ENCODE assay signal across 7 mouse cellular contexts in the genomic region with DNA sequence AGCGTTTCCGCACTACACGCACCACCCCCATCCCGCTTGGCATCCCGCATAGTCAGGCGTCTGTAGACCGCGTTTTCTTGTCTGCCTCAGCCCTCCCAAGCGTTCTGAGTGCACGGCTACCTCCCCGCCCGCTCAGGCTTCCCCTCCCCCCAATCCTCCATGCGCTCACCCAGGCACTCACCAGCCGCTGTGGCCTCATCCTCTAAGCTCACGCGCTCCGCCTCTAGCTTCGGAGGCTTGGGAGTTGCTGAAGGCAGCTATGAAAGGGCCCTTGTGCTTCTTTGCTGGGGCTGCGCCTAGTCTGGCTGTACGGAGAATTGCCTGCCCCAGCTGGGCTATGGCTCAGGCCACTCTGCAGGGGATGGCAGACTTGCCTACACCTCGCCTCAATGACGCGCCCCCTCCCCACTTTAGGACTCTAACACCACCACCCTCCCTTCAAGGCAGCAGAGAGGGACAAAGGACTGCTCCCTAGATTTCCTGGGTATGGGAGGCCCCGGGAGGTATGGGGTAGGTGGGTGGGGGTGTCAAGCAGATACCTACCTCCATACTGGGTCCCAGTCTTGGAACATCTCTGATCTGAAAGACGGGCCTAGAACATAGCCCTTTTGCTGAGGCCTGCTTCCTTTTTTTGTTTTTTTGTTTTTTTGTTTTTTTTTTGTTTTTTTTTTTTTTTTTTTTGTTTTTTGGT. TPM values are rescaled to one million over a fixed set of nuclear protein-coding genes. Genes with fewer than 3 reads are reported as not detected.
A peak's percentile ranks its signal among the peaks of the same experiment; 100 is the strongest.
DNase-seq lines count a peak whose midpoint lies in the region; ATAC-seq and TF ChIP-seq lines count a peak whose summit lies in the region.

No protein-coding gene starts in this region.

- no peak for TF ChIP-seq POLR2A in cerebellum, adult 2 months (IDR thresholded peaks at IDR 0.05; ENCODE audit: borderline replicate concordance, insufficient read depth, low read length)

- peak overlapping the region; percentile 57 for H3K9ac ChIP-seq in forebrain, embryonic 16.5 days (replicated peaks; ENCODE audit: low read depth, low read length)
- peak overlapping the region; percentile 37; the same call in 1 of the 2 replicates for H3K9ac ChIP-seq in intestine, embryonic 15.5 days
- peak overlapping the region; percentile 64 for H3K9ac ChIP-seq in midbrain, embryonic 11.5 days (ENCODE audit: low read length)

- H3K36me3 ChIP-seq in forebrain, embryonic 16.5 days (ENCODE audit: control insufficient read depth, insufficient read depth), result no peaks in the 10 kb centered on the region
- H3K36me3 ChIP-seq in intestine, embryonic 15.5 days, result peaks cover 4% of the 10 kb centered on the region; the same call in 1 of the 2 replicates
- H3K36me3 ChIP-seq in midbrain, embryonic 11.5 days (ENCODE audit: control insufficient read depth, insufficient read depth, low read length), result 0 out of 2 replicates have a peak, but pooled peaks cover 2% of the 10 kb centered on the region

- H3K27me3 ChIP-seq in cerebellum, adult 2 months (ENCODE audit: control insufficient read depth, insufficient read depth, low read length), result no peaks in the 10 kb centered on the region
- no peaks in the 10 kb centered on the region for H3K27me3 ChIP-seq in forebrain, embryonic 16.5 days (replicated peaks; ENCODE audit: control insufficient read depth, insufficient read depth, low read length)
- no peaks in the 10 kb centered on the region for H3K27me3 ChIP-seq in intestine, embryonic 15.5 days (replicated peaks)
- H3K27me3 ChIP-seq in midbrain, embryonic 11.5 days (ENCODE audit: control insufficient read depth, insufficient read depth, low read length), result no peaks in the 10 kb centered on the region

- peak; percentile 92 for ATAC-seq in forebrain, embryonic 16.5 days
- ATAC-seq in intestine, embryonic 15.5 days, result peak; percentile 76
- ATAC-seq in midbrain, embryonic 11.5 days (ENCODE audit: low FRiP score), result peak; percentile 92

- 4% methylated on average over 25 of the region's 25 CpGs for WGBS in cerebellum, adult 2 months
- 2% methylated on average over 25 of the region's 25 CpGs for WGBS in forebrain, embryonic 16.5 days
- 5% methylated on average over 25 of the region's 25 CpGs for WGBS in intestine, embryonic 15.5 days
- WGBS in midbrain, embryonic 11.5 days, result 3% methylated on average over 25 of the region's 25 CpGs

- TF ChIP-seq CTCF in cerebellum, adult 2 months (IDR thresholded peaks at IDR 0.05; ENCODE audit: borderline replicate concordance, insufficient read depth, low read depth, low read length), result no peak; the same call in 1 of the 2 replicates

- peak overlapping the region; percentile 59 for H3K4me2 ChIP-seq in forebrain, embryonic 16.5 days (ENCODE audit: low read length)
- H3K4me2 ChIP-seq in intestine, embryonic 15.5 days (replicated peaks), result peak overlapping the region; percentile 70
- peak overlapping the region; percentile 51 for H3K4me2 ChIP-seq in midbrain, embryonic 11.5 days

- peak overlapping the region; percentile 57 for H3K4me3 ChIP-seq in cerebellum, adult 2 months (replicated peaks; ENCODE audit: insufficient read depth, low read depth, low read length)
- H3K4me3 ChIP-seq in forebrain, embryonic 16.5 days (replicated peaks; ENCODE audit: low read length), result peak overlapping the region; percentile 37
- peak overlapping the region; percentile 29 for H3K4me3 ChIP-seq in intestine, embryonic 15.5 days (replicated peaks)
- H3K4me3 ChIP-seq in midbrain, embryonic 11.5 days (ENCODE audit: low read depth, low read length), result peak overlapping the region; percentile 31

- peak overlapping the region; percentile 62 for H3K27ac ChIP-seq in cerebellum, adult 2 months (ENCODE audit: insufficient read depth, low read length)
- peak overlapping the region; percentile 85 for H3K27ac ChIP-seq in forebrain, embryonic 16.5 days (ENCODE audit: low read length)
- H3K27ac ChIP-seq in intestine, embryonic 15.5 days, result peak overlapping the region; percentile 39
- peak overlapping the region; percentile 74 for H3K27ac ChIP-seq in midbrain, embryonic 11.5 days (ENCODE audit: low read depth, low read length)

- peaks cover 14% of the 10 kb centered on the region for H3K4me1 ChIP-seq in cerebellum, adult 2 months (ENCODE audit: control insufficient read depth, insufficient read depth, low read length)
- peaks cover 12% of the 10 kb centered on the region for H3K4me1 ChIP-seq in forebrain, embryonic 16.5 days (replicated peaks; ENCODE audit: control insufficient read depth, insufficient read depth, low read length)
- H3K4me1 ChIP-seq in intestine, embryonic 15.5 days (replicated peaks), result peaks cover 18% of the 10 kb centered on the region; the same call in 1 of the 2 replicates
- peaks cover 3% of the 10 kb centered on the region for H3K4me1 ChIP-seq in midbrain, embryonic 11.5 days (ENCODE audit: control insufficient read depth, insufficient read depth, low read length)

- peak; percentile 77 for DNase-seq in adrenal gland, postnatal 14 days
- peak; percentile 69 to 73 for DNase-seq in cerebellum, adult 2 months
- DNase-seq in left cerebral cortex, postnatal 14 days (ENCODE audit: low spot score in 2 of 2), result peak; percentile 83 to 93
- peak; percentile 97 for DNase-seq in midbrain, embryonic 11.5 days (ENCODE audit: low spot score, missing footprints)
- DNase-seq in yolk sac, embryonic 10.5 days (ENCODE audit: low spot score), result peak; percentile 74

- H3K9me3 ChIP-seq in forebrain, embryonic 16.5 days (ENCODE audit: control insufficient read depth, low read length), result no peaks in the 10 kb centered on the region
- H3K9me3 ChIP-seq in intestine, embryonic 15.5 days, result no peaks in the 10 kb centered on the region
- H3K9me3 ChIP-seq in midbrain, embryonic 11.5 days (ENCODE audit: control insufficient read depth, low read length), result no peaks in the 10 kb centered on the region

- intact Hi-C loops in left cerebral cortex, postnatal 14 days (cut with DNase I), result loop anchor here (1.0 to 5.0 kb wide), 2 partner anchors 8 to 50 kb away; a partner anchor contains a TSS

RNA-seq across cellular contexts. Expression of a gene that starts 2.4 kb away (rescaled TPM):
- total RNA-seq in adrenal gland, postnatal 14 days (2021), result 0.98 and 16.7 TPM in 2 replicates
- polyA plus RNA-seq in cerebellum, adult 2 months (2012; rRNA removed), result 1.7 and 1.9 TPM in 2 replicates
- polyA plus RNA-seq in forebrain, embryonic 16.5 days (2015; fragmentation: Nextera tagmentation; extraction: Ambion mirVana), result 2.3 and 2.4 TPM in 2 replicates
- 3.6 and 4.9 TPM in 2 replicates for polyA plus RNA-seq in intestine, embryonic 15.5 days (2015; fragmentation: Nextera tagmentation; extraction: Ambion mirVana)
- 1 to 10 TPM; 1.3 to 2.6 TPM for total RNA-seq in left cerebral cortex, postnatal 14 days (2021)
- 0.69 and 0.81 TPM in 2 replicates for polyA plus RNA-seq in midbrain, embryonic 11.5 days (2014; fragmentation: Nextera tagmentation; extraction: Ambion mirVana)

RNA-seq across cellular contexts. Expression of a gene that starts 8.3 kb away (rescaled TPM):
- total RNA-seq in adrenal gland, postnatal 14 days (2021), result 15.2 and 24.1 TPM in 2 replicates
- polyA plus RNA-seq in cerebellum, adult 2 months (2012; rRNA removed), result 89.1 and 91.8 TPM in 2 replicates
- 26.5 and 31.9 TPM in 2 replicates for polyA plus RNA-seq in forebrain, embryonic 16.5 days (2015; fragmentation: Nextera tagmentation; extraction: Ambion mirVana)
- polyA plus RNA-seq in intestine, embryonic 15.5 days (2015; fragmentation: Nextera tagmentation; extraction: Ambion mirVana), result 11.1 and 11.2 TPM in 2 replicates
- 10 to 100 TPM; 51.4 to 53.5 TPM for total RNA-seq in left cerebral cortex, postnatal 14 days (2021)
- polyA plus RNA-seq in midbrain, embryonic 11.5 days (2014; fragmentation: Nextera tagmentation; extraction: Ambion mirVana), result 8.6 TPM in 2 replicates

RNA-seq across cellular contexts. Expression of a gene that starts 14.4 kb away (rescaled TPM):
- 39.0 and 44.7 TPM in 2 replicates for total RNA-seq in adrenal gland, postnatal 14 days (2021)
- 30.6 and 35.8 TPM in 2 replicates for polyA plus RNA-seq in cerebellum, adult 2 months (2012; rRNA removed)
- 5.8 and 7.0 TPM in 2 replicates for polyA plus RNA-seq in forebrain, embryonic 16.5 days (2015; fragmentation: Nextera tagmentation; extraction: Ambion mirVana)
- polyA plus RNA-seq in intestine, embryonic 15.5 days (2015; fragmentation: Nextera tagmentation; extraction: Ambion mirVana), result 21.8 and 26.3 TPM in 2 replicates
- total RNA-seq in left cerebral cortex, postnatal 14 days (2021), result 10 to 100 TPM; 14.4 to 20.7 TPM
- 11.9 and 15.0 TPM in 2 replicates for polyA plus RNA-seq in midbrain, embryonic 11.5 days (2014; fragmentation: Nextera tagmentation; extraction: Ambion mirVana)

RNA-seq across cellular contexts. Expression of a gene that starts 17.6 kb away (rescaled TPM):
- total RNA-seq in adrenal gland, postnatal 14 days (2021), result 12.6 and 13.7 TPM in 2 replicates
- 29.0 and 37.8 TPM in 2 replicates for polyA plus RNA-seq in cerebellum, adult 2 months (2012; rRNA removed)
- 9.6 and 13.2 TPM in 2 replicates for polyA plus RNA-seq in forebrain, embryonic 16.5 days (2015; fragmentation: Nextera tagmentation; extraction: Ambion mirVana)
- 12.0 and 12.8 TPM in 2 replicates for polyA plus RNA-seq in intestine, embryonic 15.5 days (2015; fragmentation: Nextera tagmentation; extraction: Ambion mirVana)
- total RNA-seq in left cerebral cortex, postnatal 14 days (2021), result 1 to 10 TPM; 9.6 TPM
- polyA plus RNA-seq in midbrain, embryonic 11.5 days (2014; fragmentation: Nextera tagmentation; extraction: Ambion mirVana), result 9.2 TPM in 2 replicates

RNA-seq across cellular contexts. Expression of a gene that starts 48.2 kb away (rescaled TPM):
- 19.5 and 22.3 TPM in 2 replicates for total RNA-seq in adrenal gland, postnatal 14 days (2021)
- polyA plus RNA-seq in cerebellum, adult 2 months (2012; rRNA removed), result 50.8 and 52.4 TPM in 2 replicates
- polyA plus RNA-seq in forebrain, embryonic 16.5 days (2015; fragmentation: Nextera tagmentation; extraction: Ambion mirVana), result 24.9 and 25.7 TPM in 2 replicates
- polyA plus RNA-seq in intestine, embryonic 15.5 days (2015; fragmentation: Nextera tagmentation; extraction: Ambion mirVana), result 23.4 and 27.1 TPM in 2 replicates
- 10 to 100 TPM; 38.3 to 44.2 TPM for total RNA-seq in left cerebral cortex, postnatal 14 days (2021)
- 20.9 and 22.1 TPM in 2 replicates for polyA plus RNA-seq in midbrain, embryonic 11.5 days (2014; fragmentation: Nextera tagmentation; extraction: Ambion mirVana)

Comparison
In these comparisons a context has a peak if more than half of its experiments do, and no peak if none do; other contexts are left out.
1. Peak in every context shown above with its lines: DNase-seq, ATAC-seq, H3K4me3 ChIP-seq and H3K27ac ChIP-seq.